Mouse (Mus musculus) spleen, adult 2 months (tissue): ENCODE measurements around the gene Tmtc3.

Source experiments
- CTCF ChIP-seq: fragments of 200-500 bp; IDR thresholded peaks from 2 replicates; pipeline ENCODE4 v1.5.1; 2011; ENCODE audit warnings: mild to moderate bottlenecking, inconsistent platforms; ENCODE audit not compliant: insufficient read depth, insufficient read length, insufficient replicate concordance; ENCODE audit errors: extremely low read depth
- POLR2A ChIP-seq: fragments of 200-500 bp; IDR thresholded peaks from 2 replicates; pipeline ENCODE4 v1.6.1; 2011; ENCODE audit warnings: low read depth, low read length, inconsistent platforms

DNA sequence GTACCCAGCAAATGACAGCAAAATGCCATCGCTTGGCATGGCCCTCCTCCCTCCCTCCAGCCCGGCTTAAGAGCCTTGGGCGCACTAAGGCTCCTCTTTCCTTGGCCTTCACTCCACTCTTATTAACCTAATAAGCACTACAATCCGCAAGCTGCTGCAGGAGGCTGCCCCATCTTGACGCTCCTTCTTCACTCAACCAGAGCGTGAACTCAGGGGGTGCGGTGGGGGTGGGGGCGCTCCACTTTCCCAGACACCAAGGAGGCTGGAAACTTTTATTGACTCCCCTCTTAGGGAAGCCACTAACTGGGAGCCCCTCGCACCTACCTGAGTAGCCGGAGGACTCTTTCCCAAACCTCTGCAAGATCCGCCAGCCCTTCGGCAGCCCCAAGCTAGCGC, 451 bp downstream of the Tmtc3 start:
- TF ChIP-seq CTCF (no peak), POLR2A (no peak)
